21 mouse cellular contexts compared by ENCODE assay signal in the genomic region with DNA sequence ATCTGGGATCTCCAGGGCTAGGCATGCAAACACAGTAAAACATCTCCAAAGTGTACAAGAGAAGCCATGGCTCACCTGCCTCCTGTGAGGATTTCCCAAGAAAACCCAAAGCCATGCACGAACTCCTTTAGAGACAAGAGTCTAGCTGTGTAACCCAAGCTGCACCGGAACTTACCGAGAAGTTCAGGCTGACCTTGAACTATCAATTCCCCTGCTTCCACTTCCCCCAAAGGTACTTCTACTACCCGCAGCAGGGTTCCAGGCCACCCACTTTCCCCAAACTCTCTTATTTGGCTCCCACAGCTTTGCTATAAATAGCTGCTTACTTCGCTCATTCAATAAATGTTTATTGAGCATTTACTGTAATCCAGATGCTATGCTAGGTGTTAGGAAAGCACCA.
"Had no signal": no experiment of that assay in that cellular context is flagged by ENCODE, and none has a peak within 500 bp of the region (broad histone marks: within the 10 kb centered on the region; RNA-seq: fewer than 3 reads in every experiment).

No protein-coding gene starts in this region.

- H3K9me3 ChIP-seq: heart, embryonic 13.5 days; heart, embryonic 15.5 days; hindbrain, embryonic 10.5 days; hindbrain, embryonic 12.5 days; limb, embryonic 13.5 days; limb, embryonic 15.5 days; liver, embryonic 12.5 days had no signal

- H3K36me3 ChIP-seq: heart, embryonic 13.5 days; heart, embryonic 15.5 days; hindbrain, embryonic 10.5 days; hindbrain, embryonic 12.5 days; limb, embryonic 13.5 days; limb, embryonic 15.5 days; liver, embryonic 12.5 days had no signal

- H3K27me3 ChIP-seq: heart, embryonic 13.5 days; heart, embryonic 15.5 days; hindbrain, embryonic 12.5 days; limb, embryonic 13.5 days; limb, embryonic 15.5 days; liver, embryonic 12.5 days had no signal

- DNase-seq: gastrocnemius, postnatal 14 days; heart, adult 18-20 months; heart, postnatal 14 days; heart, postnatal 36 days; kidney, adult 11 months; kidney, adult 8-10 months; kidney, postnatal 10 days; kidney, postnatal 25 days; layer of hippocampus, adult 9-11 months; layer of hippocampus, postnatal 36 days; left cerebral cortex, postnatal 4 days had no signal

- H3K4me3 ChIP-seq: heart, embryonic 13.5 days; heart, embryonic 15.5 days; hindbrain, embryonic 10.5 days; hindbrain, embryonic 12.5 days; limb, embryonic 13.5 days; limb, embryonic 15.5 days; liver, embryonic 12.5 days had no signal

- H3K9ac ChIP-seq: heart, embryonic 13.5 days; heart, embryonic 15.5 days; hindbrain, embryonic 12.5 days; hindbrain, embryonic 14.5 days; limb, embryonic 13.5 days; limb, embryonic 15.5 days; liver, embryonic 12.5 days; liver, embryonic 14.5 days had no signal

- H3K27ac ChIP-seq: heart, embryonic 13.5 days; heart, embryonic 15.5 days; hindbrain, embryonic 10.5 days; hindbrain, embryonic 12.5 days; hindbrain, embryonic 14.5 days; hindbrain, postnatal 0 days; limb, embryonic 13.5 days; limb, embryonic 15.5 days; liver, embryonic 12.5 days; liver, embryonic 14.5 days had no signal
